Mouse (Mus musculus): ENCODE measurements around the gene Nkx2-3. TPM values are rescaled to one million over a fixed set of nuclear protein-coding genes. Genes with fewer than 3 reads are reported as not detected.

Nkx2-3 gene
- polyA plus RNA-seq, 1 experiment from 2014 or later: 2.4 TPM

- H3K4me3 ChIP-seq: no peak overlapping the region
- no peak for DNase-seq (ENCODE audit: low spot score)
- 11% methylated on average over 8 of the region's 8 CpGs for WGBS
- H3K27ac ChIP-seq: no peak overlapping the region
- H3K27me3 ChIP-seq (ENCODE audit: insufficient read depth, poor library complexity, severe bottlenecking): peaks cover 98% of the 10 kb centered on the region
- peaks cover 35% of the 10 kb centered on the region for H3K4me1 ChIP-seq
- H3K9me3 ChIP-seq: no peaks in the 10 kb centered on the region
- H3K36me3 ChIP-seq: no peaks in the 10 kb centered on the region
Measured at GRCm38 (mm10) chr19:43608711-43609457, 3.2 kb upstream of the Nkx2-3 start.

DNA sequence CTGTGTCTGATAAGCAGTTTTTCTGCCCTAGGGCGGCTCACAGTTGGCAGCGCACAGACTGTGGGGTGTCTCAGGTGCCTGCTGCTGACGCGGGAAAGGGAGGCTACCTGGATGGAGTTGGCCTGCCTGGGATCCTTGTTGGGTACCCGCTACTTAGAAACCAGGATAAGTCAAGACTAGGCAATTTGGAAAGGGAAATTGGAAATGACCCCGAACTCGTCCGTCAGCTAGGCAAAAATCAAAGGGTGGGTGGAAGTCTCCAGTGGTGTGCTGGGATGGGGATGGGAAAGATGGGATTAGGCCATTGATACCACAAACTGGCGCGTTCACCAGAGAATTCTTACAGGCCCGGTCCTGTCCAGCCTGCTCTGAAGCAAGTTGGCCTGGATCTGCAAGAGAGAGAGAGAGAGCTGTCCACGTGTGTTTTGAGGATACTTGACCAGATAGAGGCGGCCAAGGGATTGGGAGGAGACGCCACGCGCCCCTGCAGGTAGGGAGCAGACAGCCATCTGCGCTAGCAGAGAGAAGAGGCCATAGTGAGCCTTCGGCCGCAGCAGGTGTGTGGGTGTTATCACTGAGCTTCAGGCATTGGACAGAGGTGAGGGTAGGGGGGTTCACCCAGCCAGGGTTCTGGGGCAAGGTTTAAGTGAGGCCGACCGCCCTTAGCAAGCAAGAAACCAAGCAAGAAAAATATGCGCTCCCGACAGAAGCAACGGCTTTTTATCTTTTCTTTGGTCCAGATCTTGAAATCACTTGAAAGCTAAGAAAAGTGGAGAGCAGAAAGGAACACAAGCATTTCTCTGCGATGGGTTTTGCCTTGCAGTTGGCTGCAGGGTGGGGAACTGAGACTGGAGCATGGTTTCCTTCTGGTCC lies 2.4 kb upstream of the Nkx2-3 start:
- peaks cover 40% of the 10 kb centered on the region for H3K4me1 ChIP-seq
- H3K36me3 ChIP-seq: no peaks in the 10 kb centered on the region
- 2% methylated on average over 25 of the region's 25 CpGs for WGBS
- no peaks in the 10 kb centered on the region for H3K9me3 ChIP-seq
- no peak overlapping the region for H3K27ac ChIP-seq
- peaks cover 98% of the 10 kb centered on the region for H3K27me3 ChIP-seq (ENCODE audit: insufficient read depth, poor library complexity, severe bottlenecking)
- no peak for DNase-seq (ENCODE audit: low spot score)
- 0 out of 2 replicates have a peak overlapping the region, but pooled peaks have one; percentile 18 for H3K4me3 ChIP-seq

DNA sequence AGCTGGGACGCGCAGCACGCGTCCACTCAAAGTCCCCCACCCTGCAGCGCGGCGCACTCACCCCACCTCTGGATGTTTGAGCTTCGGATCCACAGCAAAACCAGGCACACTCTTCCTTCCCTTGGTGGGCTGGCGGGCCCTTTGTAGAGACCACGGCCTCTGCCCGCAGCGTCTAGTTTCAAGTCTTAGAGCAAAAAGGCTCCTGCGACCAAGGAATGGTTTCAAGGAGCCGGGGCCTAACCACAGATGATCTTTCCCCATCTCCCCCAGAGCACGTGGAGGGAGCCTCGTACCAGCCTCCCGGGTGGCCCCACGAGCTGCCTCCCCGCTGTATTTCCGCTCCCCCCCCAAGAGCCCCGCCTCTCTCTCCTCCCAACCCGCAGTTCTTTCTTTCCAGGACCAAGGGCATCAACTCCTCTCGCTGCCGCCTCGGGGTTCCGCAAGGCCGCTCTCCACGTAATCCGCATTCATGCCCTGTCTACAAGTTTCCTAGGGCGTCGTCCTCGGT lies 1.7 kb upstream of the Nkx2-3 start:
- Histone ChIP-seq H3K4me3 (0 out of 2 replicates have a peak overlapping the region, but pooled peaks have one; percentile 18), H3K36me3 (no peaks in the 10 kb centered on the region), H3K9me3 (no peaks in the 10 kb centered on the region), H3K27ac (no peak overlapping the region), H3K27me3 (ENCODE audit: insufficient read depth, poor library complexity, severe bottlenecking) (peaks cover 98% of the 10 kb centered on the region), H3K4me1 (peaks cover 47% of the 10 kb centered on the region)
- peak; percentile 76 for DNase-seq (ENCODE audit: low spot score)
- WGBS: under 1% methylated on average over 31 of the region's 32 CpGs

DNA sequence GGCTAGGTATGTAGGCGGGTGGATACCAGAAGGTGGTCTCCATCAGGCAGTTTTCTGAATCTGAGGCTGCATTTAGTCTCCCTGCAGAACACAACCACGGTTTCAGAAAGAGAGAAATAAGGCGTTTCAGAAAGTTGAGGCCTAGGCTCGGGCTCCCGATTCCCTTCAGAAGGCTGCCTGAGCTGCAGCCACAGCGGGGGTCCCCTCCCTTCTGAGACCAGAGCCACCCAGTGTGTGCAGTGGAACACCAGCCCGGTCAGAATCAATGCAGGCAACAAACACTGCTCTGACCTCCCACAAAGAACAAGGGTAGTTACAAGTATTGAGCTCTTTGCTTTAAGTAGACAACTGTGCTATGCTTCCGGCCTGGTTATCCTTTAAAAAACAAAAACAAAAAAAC lies 1.0 kb upstream of the Nkx2-3 start:
- Histone ChIP-seq H3K4me3 (no peak overlapping the region), H3K36me3 (no peaks in the 10 kb centered on the region), H3K9me3 (no peaks in the 10 kb centered on the region), H3K4me1 (peaks cover 53% of the 10 kb centered on the region), H3K27me3 (ENCODE audit: insufficient read depth, poor library complexity, severe bottlenecking) (peaks cover 98% of the 10 kb centered on the region), H3K27ac (no peak overlapping the region)
- no peak for DNase-seq (ENCODE audit: low spot score)
- WGBS: 9% methylated on average over 8 of the region's 8 CpGs

GRCm38 (mm10) chr19:43611561-43611960 lies 564 bp upstream of the Nkx2-3 start:
- no peak for DNase-seq (ENCODE audit: low spot score)

DNA sequence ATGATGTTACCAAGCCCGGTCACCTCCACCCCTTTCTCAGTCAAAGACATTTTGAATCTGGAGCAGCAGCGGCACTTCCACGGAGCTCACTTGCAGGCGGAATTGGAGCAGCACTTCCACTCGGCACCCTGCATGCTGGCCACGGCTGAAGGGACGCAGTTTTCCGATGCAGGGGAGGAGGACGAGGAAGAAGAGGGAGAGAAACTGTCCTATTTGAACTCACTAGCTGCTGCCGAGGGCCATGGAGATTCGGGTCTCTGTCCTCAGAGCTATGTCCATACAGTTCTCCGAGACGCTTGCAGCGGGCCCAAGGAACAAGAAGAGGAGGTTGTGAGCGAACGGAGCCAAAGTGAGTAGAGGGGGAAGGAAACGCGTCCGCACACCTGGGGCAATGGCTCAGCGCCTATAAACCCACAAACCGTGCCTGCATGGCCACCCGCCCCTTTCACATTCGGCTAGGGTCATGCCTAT lies 411 bp downstream of the Nkx2-3 start:
- Histone ChIP-seq H3K4me1 (peaks cover 53% of the 10 kb centered on the region), H3K4me3 (peak overlapping the region; percentile 44), H3K9me3 (no peaks in the 10 kb centered on the region), H3K27me3 (ENCODE audit: insufficient read depth, poor library complexity, severe bottlenecking) (peaks cover 98% of the 10 kb centered on the region), H3K36me3 (no peaks in the 10 kb centered on the region), H3K27ac (no peak overlapping the region)
- no peak for DNase-seq (ENCODE audit: low spot score)
- under 1% methylated on average over 23 of the region's 23 CpGs for WGBS

More at GRCm38 (mm10) chr19:43611561-43611960, 564 bp upstream of the Nkx2-3 start:
- Histone ChIP-seq H3K27ac (no peak overlapping the region), H3K4me1 (peaks cover 55% of the 10 kb centered on the region), H3K27me3 (ENCODE audit: insufficient read depth, poor library complexity, severe bottlenecking) (peaks cover 98% of the 10 kb centered on the region), H3K4me3 (no peak overlapping the region), H3K9me3 (no peaks in the 10 kb centered on the region), H3K36me3 (no peaks in the 10 kb centered on the region)
- WGBS: 6% methylated on average over 12 of the region's 12 CpGs

DNA sequence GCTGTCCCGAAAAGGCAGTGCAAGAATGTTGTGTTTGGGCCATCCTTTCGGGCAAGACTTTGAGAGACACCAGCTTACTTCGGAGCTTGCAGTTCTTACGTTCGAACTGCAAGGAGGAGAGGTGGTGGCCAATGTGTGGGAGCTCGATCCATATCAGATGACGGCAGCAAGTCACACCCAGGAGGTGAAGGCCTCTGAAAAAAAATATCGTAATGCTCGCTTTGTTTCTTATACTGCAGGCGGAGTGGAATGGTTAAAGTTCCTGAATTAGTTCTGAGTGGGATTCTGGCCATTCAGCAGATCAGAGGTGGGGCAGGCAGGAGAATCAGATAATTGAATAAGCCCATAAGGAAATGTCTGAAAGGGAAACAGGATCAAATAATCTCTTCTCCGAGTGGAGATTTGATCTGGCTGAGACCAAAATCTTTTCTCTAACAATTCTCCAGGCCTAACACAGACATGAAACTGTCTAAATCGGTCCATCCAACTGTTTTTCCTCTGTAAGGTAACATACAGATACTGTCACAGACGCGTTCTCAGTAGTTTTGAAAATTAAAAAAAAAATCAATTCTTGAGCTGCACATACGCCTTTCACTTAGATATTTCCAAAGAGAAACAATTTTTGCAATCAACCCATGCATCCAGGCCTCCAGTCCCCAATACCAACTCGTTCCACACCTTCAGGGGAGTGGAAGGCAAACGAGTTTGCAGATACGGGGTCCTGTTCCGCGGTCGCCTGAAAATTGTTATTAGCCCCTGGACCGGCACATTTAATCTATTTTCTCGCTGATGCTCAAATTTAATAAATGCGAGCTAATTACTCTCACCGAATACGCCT lies 1.4 kb downstream of the Nkx2-3 start:
- no peak for DNase-seq (ENCODE audit: low spot score)
- H3K27me3 ChIP-seq (ENCODE audit: insufficient read depth, poor library complexity, severe bottlenecking): peaks cover 100% of the 10 kb centered on the region
- no peaks in the 10 kb centered on the region for H3K36me3 ChIP-seq
- H3K4me1 ChIP-seq: peaks cover 55% of the 10 kb centered on the region
- WGBS: 2% methylated on average over 26 of the region's 26 CpGs
- H3K4me3 ChIP-seq: peak overlapping the region; percentile 12; the same call in 1 of the 2 replicates
- H3K27ac ChIP-seq: no peak overlapping the region
- H3K9me3 ChIP-seq: no peaks in the 10 kb centered on the region

GRCm38 (mm10) chr19:43614341-43615073 lies 2.4 kb downstream of the Nkx2-3 start:
- Histone ChIP-seq H3K9me3 (no peaks in the 10 kb centered on the region), H3K27ac (peak overlapping the region; percentile 16; the same call in 1 of the 2 replicates), H3K4me3 (peak overlapping the region; percentile 56), H3K27me3 (ENCODE audit: insufficient read depth, poor library complexity, severe bottlenecking) (peaks cover 100% of the 10 kb centered on the region), H3K36me3 (no peaks in the 10 kb centered on the region), H3K4me1 (peaks cover 57% of the 10 kb centered on the region)
- DNase-seq (ENCODE audit: low spot score): no peak
- WGBS: under 1% methylated on average over 82 of the region's 92 CpGs

- Histone ChIP-seq H3K27me3 (ENCODE audit: insufficient read depth, poor library complexity, severe bottlenecking) (peaks cover 100% of the 10 kb centered on the region), H3K9me3 (no peaks in the 10 kb centered on the region), H3K4me3 (peak overlapping the region; percentile 56), H3K36me3 (no peaks in the 10 kb centered on the region), H3K4me1 (peaks cover 56% of the 10 kb centered on the region), H3K27ac (peak overlapping the region; percentile 16; the same call in 1 of the 2 replicates)
- no peak for DNase-seq (ENCODE audit: low spot score)
- WGBS: under 1% methylated on average over 20 of the region's 20 CpGs
Measured at GRCm38 (mm10) chr19:43615074-43615445, 2.9 kb downstream of the Nkx2-3 start.

DNA sequence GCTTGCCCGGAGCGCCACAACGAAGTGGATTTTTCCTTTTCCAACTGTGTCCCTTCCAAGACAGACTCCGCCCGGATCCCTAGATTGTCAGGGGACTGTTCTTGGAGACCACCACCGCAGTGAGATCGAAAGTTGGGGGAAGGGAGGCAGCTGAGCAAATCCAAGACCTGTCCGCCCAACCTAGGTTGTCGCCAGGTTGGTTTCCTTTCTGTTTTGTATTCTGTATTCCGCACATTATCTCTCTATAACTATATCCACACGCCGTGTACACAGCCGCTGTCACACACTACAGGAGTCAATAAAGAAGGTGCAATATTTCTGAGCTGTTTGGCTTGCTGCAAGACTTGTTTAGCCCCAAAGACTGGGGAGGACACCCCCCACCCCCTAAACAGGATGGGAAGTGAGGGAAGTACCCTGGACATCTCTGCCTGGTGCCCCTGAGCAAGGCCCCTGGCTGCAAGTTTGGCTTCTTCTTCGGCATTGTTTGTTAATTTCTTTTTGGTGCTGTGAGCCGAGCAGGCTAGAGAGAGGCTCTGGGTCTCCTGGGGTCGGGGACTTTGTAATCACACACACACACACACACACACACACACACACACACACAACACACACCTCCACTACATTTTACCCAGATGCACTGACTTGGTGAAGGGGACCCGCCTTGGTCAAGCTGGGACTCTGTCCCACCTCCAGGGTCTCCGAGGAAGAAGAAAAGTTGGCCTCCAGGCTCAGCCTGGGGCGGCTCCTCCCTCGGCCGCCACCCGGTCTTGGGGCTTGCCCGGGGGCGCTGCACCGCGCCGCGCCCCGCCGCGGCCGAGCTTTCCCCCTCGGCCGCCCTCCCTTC lies 3.7 kb downstream of the Nkx2-3 start:
- Histone ChIP-seq H3K27ac (no peak overlapping the region), H3K4me1 (peaks cover 49% of the 10 kb centered on the region), H3K9me3 (no peaks in the 10 kb centered on the region), H3K4me3 (peak overlapping the region; percentile 56), H3K36me3 (no peaks in the 10 kb centered on the region), H3K27me3 (ENCODE audit: insufficient read depth, poor library complexity, severe bottlenecking) (peaks cover 100% of the 10 kb centered on the region)
- WGBS: 1% methylated on average over 34 of the region's 34 CpGs
- no peak for DNase-seq (ENCODE audit: low spot score)

- no peak for DNase-seq (ENCODE audit: low spot score)
- Histone ChIP-seq H3K4me1 (peaks cover 47% of the 10 kb centered on the region), H3K9me3 (no peaks in the 10 kb centered on the region), H3K27me3 (ENCODE audit: insufficient read depth, poor library complexity, severe bottlenecking) (peaks cover 100% of the 10 kb centered on the region), H3K27ac (no peak overlapping the region), H3K4me3 (peak overlapping the region; percentile 56), H3K36me3 (no peaks in the 10 kb centered on the region)
- WGBS: under 1% methylated on average over 35 of the region's 35 CpGs
Measured at GRCm38 (mm10) chr19:43616415-43616861, 4.3 kb downstream of the Nkx2-3 start.

Data from heart, embryonic 10.5 days (tissue).